Mouse (Mus musculus): ENCODE measurements around the gene Ctcfl. TPM values are rescaled to one million over a fixed set of nuclear protein-coding genes. Genes with fewer than 3 reads are reported as not detected.

Ctcfl gene
- 0.14 and 0.17 TPM in 2 replicates for polyA plus RNA-seq (2014; fragmentation: Nextera tagmentation; extraction: Ambion mirVana)

GRCm38 (mm10) chr2:173119023-173119944, at the start of gene Ctcfl:
Gene Ctcfl (minus strand): TSS chr2:173119525.
- WGBS, result 88% methylated on average over 35 of the region's 35 CpGs
- Histone ChIP-seq H3K9ac (replicated peaks; ENCODE audit: low read depth, low read length) (no peak within 1 kb of the TSS), H3K4me3 (ENCODE audit: low read depth, low read length) (no peak within 1 kb of the TSS), H3K4me2 (replicated peaks; ENCODE audit: low read depth, low read length) (no peak within 1 kb of the TSS), H3K36me3 (ENCODE audit: control insufficient read depth, insufficient read depth, low read length) (no peaks in the 10 kb centered on the region), H3K9me3 (ENCODE audit: control insufficient read depth, low read depth, low read length) (no peaks in the 10 kb centered on the region), H3K4me1 (ENCODE audit: control insufficient read depth, insufficient read depth, low read length) (no peaks in the 10 kb centered on the region), H3K27me3 (ENCODE audit: control insufficient read depth, insufficient read depth, low read length) (no peaks in the 10 kb centered on the region), H3K27ac (ENCODE audit: low read length) (no peak within 1 kb of the TSS)
- no peak for ATAC-seq (ENCODE audit: insufficient number of reproducible peaks, insufficient read depth, low FRiP score, low read depth)

- H3K27me3 ChIP-seq (ENCODE audit: control insufficient read depth, insufficient read depth, low read length), result no peaks in the 10 kb centered on the region
- H3K27ac ChIP-seq (ENCODE audit: low read length), result no peak overlapping the region
- H3K9ac ChIP-seq (replicated peaks; ENCODE audit: low read depth, low read length), result no peak overlapping the region
- no peak overlapping the region for H3K4me3 ChIP-seq (ENCODE audit: low read depth, low read length)
- WGBS, result 40% methylated on average over 5 of the region's 5 CpGs
- ATAC-seq (ENCODE audit: insufficient number of reproducible peaks, insufficient read depth, low FRiP score, low read depth), result no peak
- H3K4me2 ChIP-seq (replicated peaks; ENCODE audit: low read depth, low read length), result no peak overlapping the region
- H3K36me3 ChIP-seq (ENCODE audit: control insufficient read depth, insufficient read depth, low read length), result no peaks in the 10 kb centered on the region
- H3K9me3 ChIP-seq (ENCODE audit: control insufficient read depth, low read depth, low read length), result no peaks in the 10 kb centered on the region
- peaks cover 24% of the 10 kb centered on the region for H3K4me1 ChIP-seq (ENCODE audit: control insufficient read depth, insufficient read depth, low read length)
Measured at GRCm38 (mm10) chr2:173168411-173168851, 49.1 kb upstream of the Ctcfl start.

- WGBS, result 83% methylated on average over 10 of the region's 10 CpGs
- ATAC-seq (ENCODE audit: insufficient number of reproducible peaks, insufficient read depth, low FRiP score, low read depth), result no peak
- Histone ChIP-seq H3K27me3 (ENCODE audit: control insufficient read depth, insufficient read depth, low read length) (no peaks in the 10 kb centered on the region), H3K27ac (ENCODE audit: low read length) (no peak overlapping the region), H3K36me3 (ENCODE audit: control insufficient read depth, insufficient read depth, low read length) (no peaks in the 10 kb centered on the region), H3K9ac (replicated peaks; ENCODE audit: low read depth, low read length) (no peak overlapping the region), H3K4me2 (replicated peaks; ENCODE audit: low read depth, low read length) (no peak overlapping the region), H3K9me3 (ENCODE audit: control insufficient read depth, low read depth, low read length) (no peaks in the 10 kb centered on the region), H3K4me3 (ENCODE audit: low read depth, low read length) (no peak overlapping the region), H3K4me1 (ENCODE audit: control insufficient read depth, insufficient read depth, low read length) (no peaks in the 10 kb centered on the region)
Measured at GRCm38 (mm10) chr2:173165357-173165756, 46.0 kb upstream of the Ctcfl start.

- WGBS, result 85% methylated on average over 10 of the region's 10 CpGs
- Histone ChIP-seq H3K27me3 (ENCODE audit: control insufficient read depth, insufficient read depth, low read length) (no peaks in the 10 kb centered on the region), H3K4me3 (ENCODE audit: low read depth, low read length) (no peak overlapping the region), H3K27ac (ENCODE audit: low read length) (no peak overlapping the region), H3K9ac (replicated peaks; ENCODE audit: low read depth, low read length) (no peak overlapping the region), H3K4me1 (ENCODE audit: control insufficient read depth, insufficient read depth, low read length) (no peaks in the 10 kb centered on the region), H3K36me3 (ENCODE audit: control insufficient read depth, insufficient read depth, low read length) (no peaks in the 10 kb centered on the region), H3K9me3 (ENCODE audit: control insufficient read depth, low read depth, low read length) (no peaks in the 10 kb centered on the region), H3K4me2 (replicated peaks; ENCODE audit: low read depth, low read length) (no peak overlapping the region)
- no peak; the same call in 1 of the 2 replicates for ATAC-seq (ENCODE audit: insufficient number of reproducible peaks, insufficient read depth, low FRiP score, low read depth)
Measured at GRCm38 (mm10) chr2:173164946-173165345, 45.6 kb upstream of the Ctcfl start.

GRCm38 (mm10) chr2:173164358-173164757, 45.0 kb upstream of the Ctcfl start:
- H3K4me1 ChIP-seq (ENCODE audit: control insufficient read depth, insufficient read depth, low read length), result no peaks in the 10 kb centered on the region
- H3K9me3 ChIP-seq (ENCODE audit: control insufficient read depth, low read depth, low read length), result no peaks in the 10 kb centered on the region
- no peak overlapping the region for H3K27ac ChIP-seq (ENCODE audit: low read length)
- no peak overlapping the region for H3K4me2 ChIP-seq (replicated peaks; ENCODE audit: low read depth, low read length)
- H3K27me3 ChIP-seq (ENCODE audit: control insufficient read depth, insufficient read depth, low read length), result no peaks in the 10 kb centered on the region
- ATAC-seq (ENCODE audit: insufficient number of reproducible peaks, insufficient read depth, low FRiP score, low read depth), result no peak
- no peaks in the 10 kb centered on the region for H3K36me3 ChIP-seq (ENCODE audit: control insufficient read depth, insufficient read depth, low read length)
- H3K4me3 ChIP-seq (ENCODE audit: low read depth, low read length), result no peak overlapping the region
- no peak overlapping the region for H3K9ac ChIP-seq (replicated peaks; ENCODE audit: low read depth, low read length)
- WGBS, result 49% methylated on average over 2 of the region's 2 CpGs

- Histone ChIP-seq H3K4me3 (ENCODE audit: low read depth, low read length) (no peak overlapping the region), H3K9me3 (ENCODE audit: control insufficient read depth, low read depth, low read length) (no peaks in the 10 kb centered on the region), H3K4me2 (replicated peaks; ENCODE audit: low read depth, low read length) (no peak overlapping the region), H3K9ac (replicated peaks; ENCODE audit: low read depth, low read length) (no peak overlapping the region), H3K27me3 (ENCODE audit: control insufficient read depth, insufficient read depth, low read length) (no peaks in the 10 kb centered on the region), H3K27ac (ENCODE audit: low read length) (no peak overlapping the region), H3K36me3 (ENCODE audit: control insufficient read depth, insufficient read depth, low read length) (no peaks in the 10 kb centered on the region), H3K4me1 (ENCODE audit: control insufficient read depth, insufficient read depth, low read length) (no peaks in the 10 kb centered on the region)
- no peak for ATAC-seq (ENCODE audit: insufficient number of reproducible peaks, insufficient read depth, low FRiP score, low read depth)
- 77% methylated on average over 8 of the region's 8 CpGs for WGBS
Measured at GRCm38 (mm10) chr2:173163380-173163779, 44.1 kb upstream of the Ctcfl start.

- Histone ChIP-seq H3K4me3 (ENCODE audit: low read depth, low read length) (no peak overlapping the region), H3K9ac (replicated peaks; ENCODE audit: low read depth, low read length) (no peak overlapping the region), H3K4me2 (replicated peaks; ENCODE audit: low read depth, low read length) (no peak overlapping the region), H3K27ac (ENCODE audit: low read length) (peak overlapping the region; percentile 53; the same call in 1 of the 2 replicates), H3K9me3 (ENCODE audit: control insufficient read depth, low read depth, low read length) (no peaks in the 10 kb centered on the region), H3K36me3 (ENCODE audit: control insufficient read depth, insufficient read depth, low read length) (no peaks in the 10 kb centered on the region), H3K4me1 (ENCODE audit: control insufficient read depth, insufficient read depth, low read length) (no peaks in the 10 kb centered on the region), H3K27me3 (ENCODE audit: control insufficient read depth, insufficient read depth, low read length) (no peaks in the 10 kb centered on the region)
- 36% methylated on average over 24 of the region's 24 CpGs for WGBS
- peak; percentile 72; the same call in 1 of the 2 replicates for ATAC-seq (ENCODE audit: insufficient number of reproducible peaks, insufficient read depth, low FRiP score, low read depth)
Measured at GRCm38 (mm10) chr2:173159354-173160311, 40.3 kb upstream of the Ctcfl start.

- Histone ChIP-seq H3K27ac (ENCODE audit: low read length) (no peak overlapping the region), H3K27me3 (ENCODE audit: control insufficient read depth, insufficient read depth, low read length) (no peaks in the 10 kb centered on the region), H3K4me3 (ENCODE audit: low read depth, low read length) (no peak overlapping the region), H3K9me3 (ENCODE audit: control insufficient read depth, low read depth, low read length) (no peaks in the 10 kb centered on the region), H3K36me3 (ENCODE audit: control insufficient read depth, insufficient read depth, low read length) (no peaks in the 10 kb centered on the region), H3K4me2 (replicated peaks; ENCODE audit: low read depth, low read length) (no peak overlapping the region), H3K4me1 (ENCODE audit: control insufficient read depth, insufficient read depth, low read length) (no peaks in the 10 kb centered on the region), H3K9ac (replicated peaks; ENCODE audit: low read depth, low read length) (no peak overlapping the region)
- 89% methylated on average over 19 of the region's 19 CpGs for WGBS
- ATAC-seq (ENCODE audit: insufficient number of reproducible peaks, insufficient read depth, low FRiP score, low read depth), result no peak
Measured at GRCm38 (mm10) chr2:173158390-173159055, 39.2 kb upstream of the Ctcfl start.

Data from stomach, embryonic 14.5 days (tissue).